Mouse (Mus musculus) spleen, adult 2 months (tissue): Measurements from ENCODE around the gene 1700030J22Rik.

Source experiments
- CTCF ChIP-seq: fragments of 200-500 bp; IDR thresholded peaks from 2 replicates; pipeline ENCODE4 v1.5.1; 2011; ENCODE audit warnings: mild to moderate bottlenecking, inconsistent platforms; ENCODE audit not compliant: insufficient read depth, insufficient read length, insufficient replicate concordance; ENCODE audit errors: extremely low read depth
- POLR2A ChIP-seq: fragments of 200-500 bp; IDR thresholded peaks from 2 replicates; pipeline ENCODE4 v1.6.1; 2011; ENCODE audit warnings: low read depth, low read length, inconsistent platforms

DNA sequence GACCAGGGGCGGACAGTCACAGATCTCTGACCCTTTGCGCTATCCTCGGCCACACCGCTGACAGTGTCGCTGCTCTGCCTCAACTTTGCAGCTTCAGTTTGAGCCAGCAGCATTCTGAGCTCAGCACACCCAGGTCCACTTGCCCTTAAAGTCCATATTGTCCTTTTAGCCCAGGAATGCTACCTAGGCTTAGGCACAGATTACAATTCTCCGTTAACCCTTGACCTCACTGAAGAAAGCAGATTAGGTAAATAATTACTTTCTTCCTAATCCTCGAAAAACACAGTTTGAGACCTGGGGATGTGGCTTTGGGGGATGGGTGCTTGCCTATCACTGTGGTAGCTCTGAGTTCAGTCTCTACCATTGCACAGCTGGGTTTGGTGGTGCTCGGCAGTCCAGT lies 12.5 kb upstream of the 1700030J22Rik start:
- no peak for TF ChIP-seq POLR2A
- TF ChIP-seq CTCF, result no peak
